Mouse (Mus musculus) heart, postnatal 36 days (tissue): ENCODE measurements around the gene Crebl2. TPM values are rescaled to one million over a fixed set of nuclear protein-coding genes. Genes with fewer than 3 reads are reported as not detected.

Source experiments
- DNase-seq, 2 experiments: peaks; one replicate each; pipeline ENCODE4 v3.0.0; 2021 to 2022
- intact Hi-C: fragments of 180-260 bp; cut with DNase I; formaldehyde crosslinking; loops from one replicate; pipeline ENCODE4 v1.15.1; 2025
- total RNA-seq, 2 experiments: library from RNA; stranded (reverse); gene quantifications; 2 replicates each; pipeline ENCODE4 v1.2.3; 2021

Crebl2 gene
- total RNA-seq, 2 experiments from 2014 or later, result 13.0 to 14.1 TPM

GRCm38 (mm10) chr6:134866113-134866512 lies 36.2 kb downstream of the Crebl2 start:
- intact Hi-C loops, result no loop called here
- DNase-seq, result no peak

GRCm38 (mm10) chr6:134867325-134867724 lies 37.4 kb downstream of the Crebl2 start:
- intact Hi-C loops, result no loop called here
- no peak for DNase-seq

- intact Hi-C loops, result no loop called here
- no peak for DNase-seq
Observed at GRCm38 (mm10) chr6:134870209-134870742, 40.3 kb downstream of the Crebl2 start.

GRCm38 (mm10) chr6:134870887-134871286 lies 40.9 kb downstream of the Crebl2 start:
- intact Hi-C loops, result no loop called here
- no peak for DNase-seq

GRCm38 (mm10) chr6:134872236-134872635 lies 42.3 kb downstream of the Crebl2 start:
- DNase-seq, result no peak
- intact Hi-C loops, result no loop called here

- no peak for DNase-seq
- intact Hi-C loops, result loop anchor here (1.0 kb wide), 1 partner anchor 74 kb away; no protein-coding TSS in a partner anchor
Observed at GRCm38 (mm10) chr6:134873018-134873417, 43.1 kb downstream of the Crebl2 start.

- intact Hi-C loops, result no loop called here
- DNase-seq, result no peak
Observed at GRCm38 (mm10) chr6:134876795-134877194, 46.8 kb downstream of the Crebl2 start.

- DNase-seq, result no peak
- intact Hi-C loops, result no loop called here
Observed at GRCm38 (mm10) chr6:134877276-134877675, 47.3 kb downstream of the Crebl2 start.

- no peak for DNase-seq
Observed at GRCm38 (mm10) chr6:134877892-134878291, 47.9 kb downstream of the Crebl2 start.

GRCm38 (mm10) chr6:134879556-134879955 lies 49.6 kb downstream of the Crebl2 start:
- no peak for DNase-seq
- intact Hi-C loops, result no loop called here

More at GRCm38 (mm10) chr6:134877892-134878291, 47.9 kb downstream of the Crebl2 start:
- intact Hi-C loops, result no loop called here

GRCm38 (mm10) chr6:134880046-134880445 lies 50.1 kb downstream of the Crebl2 start:
- intact Hi-C loops, result no loop called here

GRCm38 (mm10) chr6:134883661-134884060 lies 53.7 kb downstream of the Crebl2 start:
- intact Hi-C loops, result no loop called here
- DNase-seq, result no peak

More at GRCm38 (mm10) chr6:134880046-134880445, 50.1 kb downstream of the Crebl2 start:
- DNase-seq, result no peak

- no peak for DNase-seq
- intact Hi-C loops, result no loop called here
Observed at GRCm38 (mm10) chr6:134885515-134885914, 55.6 kb downstream of the Crebl2 start.

GRCm38 (mm10) chr6:134886475-134886874 lies 56.5 kb downstream of the Crebl2 start:
- intact Hi-C loops, result no loop called here
- DNase-seq, result no peak

GRCm38 (mm10) chr6:134887008-134887407 lies 57.1 kb downstream of the Crebl2 start:
- no peak for DNase-seq
- intact Hi-C loops, result no loop called here

GRCm38 (mm10) chr6:134887711-134888449 lies 57.9 kb downstream of the Crebl2 start:
- intact Hi-C loops, result no loop called here
- DNase-seq, result no peak

GRCm38 (mm10) chr6:134888563-134889017 lies 58.6 kb downstream of the Crebl2 start:
- intact Hi-C loops, result no loop called here
- DNase-seq, result no peak

GRCm38 (mm10) chr6:134889763-134890162 lies 59.8 kb downstream of the Crebl2 start:
- DNase-seq, result no peak
- intact Hi-C loops, result no loop called here

GRCm38 (mm10) chr6:134890436-134890835 lies 60.5 kb downstream of the Crebl2 start:
- DNase-seq, result no peak
- intact Hi-C loops, result no loop called here

- intact Hi-C loops, result no loop called here
- no peak for DNase-seq
Observed at GRCm38 (mm10) chr6:134896570-134897436, 66.8 kb downstream of the Crebl2 start.
